Mouse (Mus musculus): ENCODE data around the gene Aqp11. TPM values are rescaled to one million over a fixed set of nuclear protein-coding genes. Genes with fewer than 3 reads are reported as not detected.
A peak's percentile ranks its signal among the peaks of the same experiment; 100 is the strongest.

Aqp11 gene
- polyA plus RNA-seq, 1 experiment from 2014 or later, result 2.7 TPM

DNA sequence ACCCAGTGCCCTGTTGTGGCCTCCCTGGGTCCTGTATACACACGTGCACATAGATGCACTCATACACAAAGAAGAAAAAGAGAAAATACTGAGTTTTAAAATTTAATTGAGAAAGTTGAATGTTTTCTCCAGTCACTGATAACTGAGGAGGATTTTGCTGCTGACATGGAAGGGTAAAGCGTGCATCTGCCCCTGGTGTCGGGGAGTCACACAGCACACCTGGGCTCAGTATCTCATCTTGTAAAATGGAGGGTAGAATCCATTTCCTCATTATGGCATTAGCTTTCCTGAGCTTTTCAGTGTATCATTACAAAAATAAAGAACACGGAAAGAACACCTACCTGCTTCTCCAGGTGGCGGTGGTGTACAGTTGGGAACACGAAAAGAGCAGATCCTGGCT is 12.7 kb downstream of the Aqp11 start:
- Histone ChIP-seq H3K27ac (replicated peaks) (no peak overlapping the region), H3K27me3 (replicated peaks) (no peaks in the 10 kb centered on the region), H3K4me1 (peaks cover 2% of the 10 kb centered on the region), H3K9me3 (no peaks in the 10 kb centered on the region), H3K4me3 (no peak overlapping the region), H3K36me3 (peaks cover 40% of the 10 kb centered on the region), H3K4me2 (no peak overlapping the region), H3K9ac (no peak overlapping the region)
- WGBS, result 98% methylated on average over 6 of the region's 6 CpGs
- ATAC-seq (ENCODE audit: extremely low read depth, insufficient number of reproducible peaks, low FRiP score, low TSS enrichment), result no peak

DNA sequence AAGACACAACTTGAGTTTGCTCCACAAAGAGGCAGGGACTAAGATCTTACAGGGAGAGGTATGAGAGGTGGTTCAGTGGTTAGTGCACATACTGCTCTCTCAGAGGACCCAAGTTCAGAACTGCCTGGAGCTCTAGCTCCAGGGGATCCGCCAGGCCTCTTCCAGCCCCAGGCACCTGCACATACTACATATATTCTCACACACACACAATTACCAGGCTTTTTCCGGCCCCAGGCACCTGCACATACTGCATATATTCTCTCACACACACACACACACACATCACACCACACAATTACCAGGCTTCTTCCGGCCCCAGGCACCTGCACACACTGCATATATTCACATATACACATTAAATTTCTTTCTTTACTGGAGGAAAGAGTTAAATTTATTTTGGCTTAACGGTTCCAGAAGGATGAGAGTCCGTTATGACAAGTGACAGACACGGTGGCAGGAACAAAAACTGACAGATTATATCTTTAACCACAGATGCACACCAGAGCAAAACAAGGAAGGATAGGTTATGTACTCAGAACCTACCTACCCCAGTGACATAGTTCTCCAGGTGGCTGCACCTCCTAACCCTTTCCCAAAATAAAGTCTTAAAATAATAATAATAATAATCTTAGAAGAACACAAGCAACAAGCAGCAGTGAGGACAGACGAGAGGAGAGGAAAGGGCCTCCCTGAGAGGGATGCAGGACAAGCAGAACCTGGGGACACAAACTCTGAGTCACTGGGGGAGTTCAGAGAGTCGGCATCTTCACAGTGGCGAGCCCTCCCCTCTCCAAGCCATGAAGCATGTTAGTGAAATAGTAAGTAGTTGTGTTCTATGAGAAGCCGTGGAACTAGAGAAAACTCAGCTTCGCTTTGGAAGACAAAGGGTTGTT is 14.2 kb downstream of the Aqp11 start:
- H3K4me3 ChIP-seq, result no peak overlapping the region
- H3K4me1 ChIP-seq, result no peaks in the 10 kb centered on the region
- H3K9ac ChIP-seq, result no peak overlapping the region
- whole genome bisulfite sequencing, result 86% methylated on average over 11 of the region's 11 CpGs
- ATAC-seq (ENCODE audit: extremely low read depth, insufficient number of reproducible peaks, low FRiP score, low TSS enrichment), result no peak
- no peaks in the 10 kb centered on the region for H3K9me3 ChIP-seq
- H3K36me3 ChIP-seq, result peaks cover 55% of the 10 kb centered on the region
- no peak overlapping the region for H3K4me2 ChIP-seq
- no peak overlapping the region for H3K27ac ChIP-seq (replicated peaks)
- no peaks in the 10 kb centered on the region for H3K27me3 ChIP-seq (replicated peaks)

DNA sequence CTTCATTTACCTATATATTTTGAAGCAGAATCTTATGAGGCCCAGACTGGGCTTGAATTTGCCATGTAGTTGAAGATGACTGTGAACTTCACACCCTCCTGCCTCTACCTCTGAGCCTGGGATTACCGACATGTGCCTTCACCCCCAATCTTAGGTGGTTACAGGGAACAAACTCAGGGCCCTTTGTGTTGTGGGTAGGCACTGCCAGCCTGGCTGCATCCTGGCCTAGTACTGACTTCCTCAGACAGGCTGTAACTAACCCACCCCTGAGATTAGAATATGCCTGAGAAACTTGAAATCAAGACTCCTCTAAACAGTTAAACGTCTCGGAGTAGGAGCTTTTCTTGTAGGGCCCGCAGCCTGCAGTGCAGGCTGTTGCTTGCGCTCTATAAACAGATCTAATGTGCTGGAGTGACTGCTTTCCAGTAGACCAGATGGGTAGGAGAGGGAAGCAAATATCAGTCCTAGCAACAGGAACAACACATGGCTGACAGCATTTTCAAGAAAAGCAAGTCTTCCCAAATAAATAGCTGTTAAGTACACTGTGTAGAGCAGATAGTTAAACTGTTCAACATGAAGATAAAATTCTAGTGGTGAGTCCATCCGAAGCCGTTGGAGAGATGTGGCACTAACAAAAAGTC is 15.7 kb downstream of the Aqp11 start:
- whole genome bisulfite sequencing, result 89% methylated on average over 7 of the region's 7 CpGs

DNA sequence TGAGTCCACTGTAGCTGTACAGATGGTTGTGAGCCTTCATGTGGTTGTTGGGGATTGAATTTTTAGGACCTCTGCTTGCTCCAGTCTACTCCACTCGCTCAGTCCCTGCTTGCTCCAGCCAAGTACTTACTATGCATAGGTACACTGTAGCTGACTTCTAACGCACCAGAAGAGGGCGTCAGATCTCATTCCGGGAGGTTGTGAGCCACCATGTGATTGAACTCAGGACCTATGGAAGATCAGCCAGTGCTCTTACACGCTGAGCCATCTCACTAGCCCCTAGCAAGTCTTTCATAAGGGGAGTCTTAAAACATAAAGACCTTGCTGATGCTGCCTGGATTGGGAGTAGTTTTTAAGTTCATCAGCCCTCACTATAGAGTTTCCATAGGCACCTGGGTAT is 18.0 kb downstream of the Aqp11 start:
- Histone ChIP-seq H3K9ac (no peak overlapping the region), H3K4me3 (no peak overlapping the region), H3K27me3 (replicated peaks) (no peaks in the 10 kb centered on the region), H3K4me2 (no peak overlapping the region), H3K4me1 (no peaks in the 10 kb centered on the region), H3K9me3 (peaks cover under 1% of the 10 kb centered on the region; the same call in 1 of the 2 replicates), H3K36me3 (peaks cover 82% of the 10 kb centered on the region), H3K27ac (replicated peaks) (no peak overlapping the region)
- ATAC-seq (ENCODE audit: extremely low read depth, insufficient number of reproducible peaks, low FRiP score, low TSS enrichment), result no peak
- 81% methylated on average over 5 of the region's 5 CpGs for WGBS

More for the DNA sequence above, 15.7 kb downstream of the Aqp11 start:
- H3K9me3 ChIP-seq, result no peaks in the 10 kb centered on the region
- peaks cover 70% of the 10 kb centered on the region for H3K36me3 ChIP-seq
- no peak overlapping the region for H3K4me2 ChIP-seq
- no peaks in the 10 kb centered on the region for H3K4me1 ChIP-seq
- no peak overlapping the region for H3K4me3 ChIP-seq
- no peaks in the 10 kb centered on the region for H3K27me3 ChIP-seq (replicated peaks)
- ATAC-seq (ENCODE audit: extremely low read depth, insufficient number of reproducible peaks, low FRiP score, low TSS enrichment), result no peak
- no peak overlapping the region for H3K27ac ChIP-seq (replicated peaks)
- H3K9ac ChIP-seq, result no peak overlapping the region

DNA sequence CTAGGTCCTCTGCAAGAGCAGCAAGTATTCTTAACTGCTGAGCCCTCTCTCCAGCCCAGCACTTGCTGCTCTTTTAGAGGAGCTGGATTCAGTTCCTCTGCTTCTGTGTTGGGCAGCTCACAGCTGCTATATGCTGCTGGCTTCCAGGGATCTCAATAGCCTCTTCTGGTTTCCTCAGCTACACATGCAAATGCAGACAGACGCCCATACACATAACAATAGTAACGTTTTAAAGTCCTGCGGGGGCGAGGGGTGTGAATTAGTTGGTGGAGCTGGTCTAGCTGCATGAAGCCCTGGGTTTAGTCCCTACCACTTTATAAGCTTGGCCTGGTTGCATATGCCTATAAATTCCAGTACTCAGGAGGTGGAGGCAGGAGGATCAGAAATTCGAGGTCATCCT is 19.0 kb downstream of the Aqp11 start:
- no peak for ATAC-seq (ENCODE audit: extremely low read depth, insufficient number of reproducible peaks, low FRiP score, low TSS enrichment)
- H3K36me3 ChIP-seq, result peaks cover 84% of the 10 kb centered on the region
- H3K27ac ChIP-seq (replicated peaks), result no peak overlapping the region
- no peak overlapping the region for H3K4me2 ChIP-seq
- WGBS, result 82% methylated on average over 5 of the region's 5 CpGs
- peaks cover 6% of the 10 kb centered on the region; the same call in 1 of the 2 replicates for H3K9me3 ChIP-seq
- H3K27me3 ChIP-seq (replicated peaks), result no peaks in the 10 kb centered on the region
- H3K4me3 ChIP-seq, result no peak overlapping the region
- no peaks in the 10 kb centered on the region for H3K4me1 ChIP-seq
- H3K9ac ChIP-seq, result no peak overlapping the region

DNA sequence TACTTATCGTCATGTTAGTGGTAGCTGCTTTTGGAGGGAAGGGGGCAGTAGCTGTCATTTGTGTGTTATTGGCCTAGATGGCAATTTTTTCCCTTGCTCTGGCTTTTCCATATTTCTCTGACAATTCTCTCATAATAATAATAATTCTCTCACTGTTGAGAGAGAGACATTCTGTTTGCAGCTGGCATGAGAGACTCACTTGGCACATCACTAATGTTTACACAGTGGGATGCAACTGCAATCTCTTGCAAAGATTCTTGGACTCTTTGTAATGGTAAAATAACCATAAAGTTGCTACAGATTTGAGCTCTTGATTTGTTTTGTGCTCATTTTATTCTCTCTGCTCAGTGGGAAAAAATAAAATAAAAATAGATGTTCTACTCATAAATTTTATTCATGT is 20.8 kb downstream of the Aqp11 start:
- no peak for ATAC-seq (ENCODE audit: extremely low read depth, insufficient number of reproducible peaks, low FRiP score, low TSS enrichment)
- H3K4me2 ChIP-seq, result no peak overlapping the region

DNA sequence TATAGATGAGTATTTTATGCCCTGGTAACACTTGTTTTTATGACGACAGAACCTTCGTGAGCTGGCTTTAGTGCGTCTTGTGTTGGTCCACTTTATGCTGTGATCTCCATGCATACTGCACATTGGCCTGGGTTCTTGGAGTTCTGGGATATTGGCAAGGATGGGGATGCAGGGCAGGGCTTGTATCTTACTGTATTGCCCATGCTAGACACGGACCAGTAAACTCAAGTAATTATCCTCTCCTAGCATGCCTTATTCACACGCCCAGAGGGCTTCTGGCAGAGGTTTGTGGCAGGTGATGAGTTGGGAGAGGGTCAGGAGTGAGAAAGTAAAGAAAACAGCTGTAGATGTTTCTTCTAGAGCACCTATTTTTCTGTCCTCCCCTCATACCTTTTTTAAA is 23.4 kb downstream of the Aqp11 start:
- H3K9ac ChIP-seq, result no peak overlapping the region
- H3K27ac ChIP-seq (replicated peaks), result no peak overlapping the region
- no peak overlapping the region for H3K4me3 ChIP-seq
- H3K27me3 ChIP-seq (replicated peaks), result no peaks in the 10 kb centered on the region
- H3K4me1 ChIP-seq, result no peaks in the 10 kb centered on the region
- H3K36me3 ChIP-seq, result peaks cover 81% of the 10 kb centered on the region
- no peak overlapping the region for H3K4me2 ChIP-seq
- ATAC-seq (ENCODE audit: extremely low read depth, insufficient number of reproducible peaks, low FRiP score, low TSS enrichment), result no peak
- H3K9me3 ChIP-seq, result peaks cover 6% of the 10 kb centered on the region; the same call in 1 of the 2 replicates
- WGBS, result 92% methylated on average over 5 of the region's 5 CpGs

More for the DNA sequence above, 20.8 kb downstream of the Aqp11 start:
- H3K4me3 ChIP-seq, result no peak overlapping the region
- 0 out of 2 replicates have a peak overlapping the region, but pooled peaks have one; percentile 14 for H3K9ac ChIP-seq
- no peak overlapping the region for H3K27ac ChIP-seq (replicated peaks)
- 80% methylated on average over 1 of the region's 1 CpGs for WGBS
- no peaks in the 10 kb centered on the region for H3K27me3 ChIP-seq (replicated peaks)
- H3K9me3 ChIP-seq, result peaks cover 6% of the 10 kb centered on the region; the same call in 1 of the 2 replicates
- H3K36me3 ChIP-seq, result peaks cover 85% of the 10 kb centered on the region
- no peaks in the 10 kb centered on the region for H3K4me1 ChIP-seq

DNA sequence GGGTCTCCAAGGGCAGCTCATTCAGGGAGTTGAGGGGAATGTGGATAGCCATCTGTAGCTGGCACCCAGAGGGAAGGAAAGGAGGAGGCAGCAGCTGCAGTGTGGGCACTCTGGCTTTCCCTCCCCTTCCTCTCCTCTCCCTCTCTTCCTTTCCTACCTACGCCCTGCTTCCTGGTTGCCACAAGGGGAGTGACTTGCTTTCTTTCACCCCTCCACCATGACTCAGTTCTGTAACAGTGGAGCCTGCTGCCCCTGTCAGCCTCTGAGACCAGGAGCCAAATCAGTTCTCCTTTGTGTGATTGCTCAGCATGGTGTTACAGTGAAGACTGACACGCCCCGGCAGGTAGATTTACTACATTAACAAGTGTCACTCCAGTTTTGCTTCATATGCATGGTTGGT is 28.9 kb downstream of the Aqp11 start:
- no peak for ATAC-seq (ENCODE audit: extremely low read depth, insufficient number of reproducible peaks, low FRiP score, low TSS enrichment)
- Histone ChIP-seq H3K4me2 (no peak overlapping the region), H3K27me3 (replicated peaks) (no peaks in the 10 kb centered on the region), H3K27ac (replicated peaks) (no peak overlapping the region), H3K9ac (no peak overlapping the region), H3K36me3 (peaks cover 36% of the 10 kb centered on the region), H3K4me1 (peaks cover 18% of the 10 kb centered on the region), H3K4me3 (no peak overlapping the region), H3K9me3 (no peaks in the 10 kb centered on the region)
- 87% methylated on average over 3 of the region's 3 CpGs for WGBS

DNA sequence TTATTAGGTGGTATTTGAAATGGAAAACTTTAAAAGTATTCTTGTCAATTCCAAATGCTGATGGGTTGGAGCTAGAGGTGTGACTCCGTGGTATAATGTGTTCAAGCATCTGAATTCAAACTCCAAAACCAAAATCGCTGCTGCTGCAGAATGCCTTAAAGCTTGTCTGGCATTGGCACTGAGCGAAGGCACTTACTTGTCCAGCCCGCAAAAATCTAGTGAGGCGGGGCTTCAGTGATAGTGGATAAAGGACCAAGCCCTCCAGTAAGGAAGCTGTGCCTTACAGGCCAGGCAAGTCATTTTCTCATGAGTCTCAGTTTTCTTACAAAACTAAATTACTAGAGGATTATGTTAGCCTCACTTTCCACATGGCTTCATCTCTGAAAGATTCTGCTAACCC is 30.3 kb downstream of the Aqp11 start:
- Histone ChIP-seq H3K9ac (no peak overlapping the region), H3K4me2 (no peak overlapping the region), H3K27ac (replicated peaks) (no peak overlapping the region), H3K36me3 (peaks cover 26% of the 10 kb centered on the region), H3K9me3 (no peaks in the 10 kb centered on the region), H3K27me3 (replicated peaks) (no peaks in the 10 kb centered on the region), H3K4me1 (peaks cover 18% of the 10 kb centered on the region), H3K4me3 (no peak overlapping the region)
- WGBS, result 66% methylated on average over 5 of the region's 5 CpGs
- ATAC-seq (ENCODE audit: extremely low read depth, insufficient number of reproducible peaks, low FRiP score, low TSS enrichment), result no peak

DNA sequence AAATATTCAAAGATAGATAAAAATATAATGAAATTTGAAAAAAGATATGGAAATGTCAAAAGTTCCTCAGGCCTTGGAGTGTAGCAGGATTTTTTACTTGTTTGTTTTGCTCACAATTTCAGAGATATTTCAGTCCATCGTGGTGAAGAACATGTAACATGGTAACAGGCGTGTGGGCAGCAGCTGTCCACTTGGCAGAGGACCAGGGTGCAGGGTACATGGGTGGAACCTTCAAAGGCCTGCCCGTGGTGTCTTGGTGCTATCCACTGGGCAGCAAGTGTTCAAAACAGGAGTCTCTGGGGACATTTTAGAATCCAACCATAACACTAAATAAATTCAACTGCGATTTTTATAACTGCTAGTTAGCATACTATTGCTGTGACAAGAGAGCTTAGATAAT is 31.0 kb downstream of the Aqp11 start:
- peaks cover 18% of the 10 kb centered on the region for H3K4me1 ChIP-seq
- no peak for ATAC-seq (ENCODE audit: extremely low read depth, insufficient number of reproducible peaks, low FRiP score, low TSS enrichment)
- H3K4me3 ChIP-seq, result no peak overlapping the region
- H3K4me2 ChIP-seq, result no peak overlapping the region
- H3K27me3 ChIP-seq (replicated peaks), result no peaks in the 10 kb centered on the region
- no peak overlapping the region for H3K27ac ChIP-seq (replicated peaks)
- H3K9ac ChIP-seq, result no peak overlapping the region
- peaks cover 19% of the 10 kb centered on the region for H3K36me3 ChIP-seq
- WGBS, result 82% methylated on average over 4 of the region's 4 CpGs
- no peaks in the 10 kb centered on the region for H3K9me3 ChIP-seq

DNA sequence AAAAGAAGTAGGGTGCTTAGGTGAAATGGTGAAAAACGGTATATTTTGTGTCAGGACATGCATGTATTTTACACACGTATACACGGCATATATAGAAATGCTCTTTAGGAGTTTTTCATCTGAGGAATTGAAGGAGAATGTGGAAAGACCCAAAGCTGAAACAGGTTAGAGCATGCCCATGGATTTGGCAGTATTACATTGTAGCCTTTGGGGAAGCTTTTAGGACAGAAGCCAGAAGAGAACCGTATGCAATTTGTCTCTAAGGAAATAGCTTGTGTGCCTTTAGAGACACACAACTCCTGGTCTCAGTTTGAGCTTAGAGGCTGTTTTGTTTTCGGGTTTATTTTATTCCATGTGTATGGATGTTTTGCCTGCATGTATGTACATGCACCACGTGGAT is 37.0 kb downstream of the Aqp11 start:
- H3K4me1 ChIP-seq, result peaks cover 9% of the 10 kb centered on the region
- peaks cover 3% of the 10 kb centered on the region; the same call in 1 of the 2 replicates for H3K9me3 ChIP-seq
- 84% methylated on average over 6 of the region's 6 CpGs for WGBS
- H3K36me3 ChIP-seq, result peaks cover 26% of the 10 kb centered on the region
- no peak overlapping the region for H3K27ac ChIP-seq (replicated peaks)
- H3K4me3 ChIP-seq, result no peak overlapping the region
- H3K9ac ChIP-seq, result no peak overlapping the region
- no peak overlapping the region for H3K4me2 ChIP-seq
- no peak for ATAC-seq (ENCODE audit: extremely low read depth, insufficient number of reproducible peaks, low FRiP score, low TSS enrichment)
- no peaks in the 10 kb centered on the region for H3K27me3 ChIP-seq (replicated peaks)
